Mouse (Mus musculus) bone marrow, adult 2 months (tissue): ENCODE measurements at regions not wholly inside any gene's neighbourhood (a gene's known extent, or its start where the extent isn't known, plus 50 kb on each side); places are given as distances from the start of the nearest gene placed in this dataset.

Source experiments
- CTCF ChIP-seq: fragments of 200-500 bp; IDR thresholded peaks from 2 replicates; pipeline ENCODE4 v1.5.1; 2011; ENCODE audit warnings: low read length, control low read depth; ENCODE audit not compliant: control insufficient read depth, insufficient read depth
- POLR2A ChIP-seq: fragments of 200-500 bp; IDR thresholded peaks from 2 replicates; pipeline ENCODE4 v1.6.1; 2011; ENCODE audit warnings: low read depth, mild to moderate bottlenecking, control low read depth, low read length, borderline replicate concordance; ENCODE audit not compliant: control insufficient read depth

DNA sequence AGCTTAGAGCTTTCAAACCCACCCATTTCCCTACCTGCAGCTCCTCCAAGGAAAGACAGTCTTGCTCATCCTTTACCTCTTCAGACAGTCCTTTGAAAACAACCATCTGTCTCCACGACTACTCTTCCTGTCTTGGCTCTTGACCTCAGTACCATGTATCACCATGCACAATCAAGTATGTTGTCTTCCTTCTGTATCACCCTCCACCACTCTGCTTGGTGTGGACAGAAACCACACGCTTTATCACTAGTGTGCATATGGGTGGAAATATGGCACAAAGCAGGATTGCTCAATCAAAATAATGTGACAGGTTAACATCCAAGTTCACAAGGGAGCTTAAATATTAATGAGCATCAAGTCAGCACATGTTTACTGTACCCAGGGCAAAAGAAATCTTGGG, 280.1 kb upstream of the Cdyl start:
- TF ChIP-seq POLR2A (no peak), CTCF (no peak)
